Mouse (Mus musculus) kidney, adult 11 months (tissue): Measurements from ENCODE around the gene Gdf5.
A peak's percentile ranks its signal among the peaks of the same experiment; 100 is the strongest.

Source experiments
- DNase-seq: peaks from one replicate; pipeline ENCODE4 v3.0.0; 2022

The Gdf5 gene

DNA sequence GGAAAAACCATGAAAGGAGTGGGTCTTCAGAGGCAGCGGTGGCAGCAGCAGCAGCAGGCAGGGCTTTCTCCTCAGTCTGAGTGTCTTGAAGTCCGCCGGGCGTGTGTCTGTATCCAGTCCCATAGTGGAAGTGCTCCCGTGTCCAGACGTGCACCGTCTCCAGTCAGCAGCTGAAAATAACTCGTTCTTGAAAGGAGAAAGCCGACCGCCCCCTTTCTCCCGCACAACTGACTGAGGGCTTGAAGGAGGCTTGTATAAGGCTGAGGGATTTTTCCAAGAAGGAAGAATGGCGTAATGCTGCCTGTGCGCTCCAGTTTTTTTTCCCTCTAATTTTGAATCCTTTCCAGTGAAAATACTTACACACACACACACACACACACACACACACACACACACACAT, at the start of gene Gdf5:
Gene Gdf5, minus strand, starts transcription at position 244 of the 400 bp plus-strand sequence.
- no peak for DNase-seq

DNA sequence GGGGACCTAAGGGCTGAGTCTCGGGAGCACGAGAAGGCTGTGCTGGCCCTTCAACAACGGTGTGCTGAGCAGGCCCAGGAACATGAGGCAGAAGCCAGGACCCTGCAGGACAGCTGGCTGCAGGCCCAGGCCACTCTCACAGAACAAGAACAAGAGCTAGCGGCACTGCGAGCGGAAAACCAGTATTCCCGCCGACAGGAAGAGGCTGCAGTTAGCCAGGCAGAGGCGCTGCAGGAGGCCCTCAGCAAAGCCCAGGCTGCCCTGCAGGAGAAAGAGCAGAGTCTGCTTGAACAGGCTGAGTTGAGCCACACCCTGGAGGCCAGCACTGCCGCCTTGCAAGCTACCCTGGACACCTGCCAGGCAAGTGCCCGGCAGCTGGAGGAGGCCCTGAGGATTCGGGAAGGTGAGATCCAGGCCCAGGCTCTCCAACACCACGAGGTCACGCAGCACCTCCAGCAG, 46.7 kb upstream of the Gdf5 start:
- peak; percentile 87 for DNase-seq

DNA sequence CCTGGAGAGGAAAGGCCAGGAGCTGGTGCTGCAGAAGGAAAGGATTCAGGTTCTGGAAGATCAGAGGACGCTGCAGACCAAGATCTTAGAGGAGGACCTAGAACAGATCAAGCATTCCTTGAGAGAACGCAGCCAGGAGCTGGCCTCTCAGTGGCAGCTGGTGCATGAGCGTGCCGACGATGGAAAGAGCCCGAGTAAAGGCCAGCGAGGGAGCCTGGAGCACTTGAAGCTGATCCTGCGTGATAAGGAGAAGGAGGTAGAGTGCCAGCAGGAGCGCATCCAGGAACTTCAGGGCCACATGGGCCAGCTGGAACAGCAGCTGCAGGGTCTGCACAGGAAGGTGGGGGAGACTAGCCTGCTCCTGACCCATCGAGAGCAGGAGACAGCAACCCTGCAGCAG, 46.0 kb upstream of the Gdf5 start:
- DNase-seq: no peak

DNA sequence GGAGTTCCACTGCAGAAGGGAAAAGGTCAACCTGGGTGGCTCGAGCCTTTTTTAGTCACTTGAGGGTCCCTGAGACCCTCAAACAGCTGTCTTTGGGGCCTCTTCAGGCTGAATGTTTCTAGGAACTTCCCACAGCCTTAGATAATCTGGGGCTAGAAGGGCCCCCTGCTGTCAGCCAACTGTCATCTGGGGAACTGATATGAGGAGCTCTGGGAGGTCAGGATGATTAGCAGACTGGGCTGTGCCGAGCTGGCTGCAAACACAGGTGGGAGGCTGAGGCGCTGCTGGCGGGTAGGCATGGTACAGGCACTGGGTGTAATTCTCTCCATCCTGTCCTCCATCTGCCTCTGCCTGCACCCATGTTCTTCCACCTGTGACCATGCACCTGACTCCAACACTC, 43.9 kb upstream of the Gdf5 start:
- no peak for DNase-seq

DNA sequence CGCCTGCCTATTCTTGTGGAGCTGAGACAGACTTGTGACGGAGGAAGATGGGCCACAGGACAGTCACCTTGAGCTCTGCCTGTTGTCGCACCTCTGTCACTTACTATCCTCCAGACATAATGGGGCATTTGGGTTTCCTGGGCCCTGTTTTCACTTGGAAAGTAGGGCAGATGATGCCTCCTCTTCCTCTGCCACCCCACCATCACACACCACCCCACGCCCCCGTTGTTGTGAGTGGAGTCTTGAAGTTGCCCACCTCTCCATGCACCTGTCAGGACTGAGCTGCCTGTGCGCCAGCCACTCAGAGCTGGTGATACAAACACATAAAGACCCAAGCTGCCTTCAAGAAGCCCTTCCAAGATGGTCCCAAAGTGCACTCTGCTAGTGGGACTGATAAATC, 42.0 kb upstream of the Gdf5 start:
- DNase-seq: no peak

DNA sequence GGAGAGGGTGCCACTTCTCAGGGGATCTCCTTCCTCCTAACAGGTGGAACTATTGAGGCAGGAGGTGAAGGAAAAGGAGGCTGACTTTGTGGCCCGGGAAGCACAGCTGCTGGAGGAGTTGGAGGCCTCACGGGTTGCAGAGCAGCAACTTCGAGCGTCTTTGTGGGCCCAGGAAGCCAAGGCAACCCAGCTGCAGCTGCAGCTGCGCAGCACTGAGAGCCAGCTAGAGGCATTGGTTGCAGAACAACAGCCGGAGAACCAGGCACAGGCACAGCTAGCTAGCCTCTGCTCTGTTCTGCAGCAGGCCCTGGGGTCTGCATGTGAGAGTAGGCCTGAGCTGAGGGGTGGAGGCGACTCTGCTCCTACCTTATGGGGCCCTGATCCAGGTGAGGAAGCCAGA, 40.6 kb upstream of the Gdf5 start:
- no peak for DNase-seq

DNA sequence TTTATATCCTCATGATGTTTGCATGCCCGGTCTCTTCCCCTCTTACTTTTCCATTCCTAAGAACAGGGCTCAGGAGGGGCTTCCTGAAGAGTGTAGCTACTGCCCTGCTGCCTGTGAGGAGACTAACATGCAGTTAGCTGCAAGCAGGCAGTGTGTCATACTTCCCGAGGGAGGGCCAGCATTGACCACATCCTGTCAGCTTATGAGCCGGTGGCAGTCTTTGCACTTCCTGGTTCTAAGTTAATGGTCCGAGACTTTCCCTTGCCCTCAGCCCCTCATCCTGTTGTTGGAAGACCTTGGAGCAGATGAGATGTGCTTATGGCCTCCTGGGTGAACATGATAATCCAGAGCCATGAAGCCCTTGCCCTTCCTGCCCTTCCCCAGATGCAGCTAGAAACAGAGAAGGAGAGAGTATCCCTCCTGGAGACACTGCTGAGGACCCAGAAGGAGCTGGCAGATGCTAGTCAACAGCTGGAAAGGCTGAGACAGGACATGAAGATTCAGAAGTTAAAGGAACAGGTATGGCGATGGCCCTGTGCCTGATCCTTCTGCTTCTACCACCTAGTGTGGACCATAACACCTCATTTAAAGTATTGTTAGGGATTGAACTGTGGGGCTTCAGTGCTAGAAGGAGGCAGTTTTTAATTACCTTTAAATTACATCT, 34.3 kb upstream of the Gdf5 start:
- DNase-seq: peak; percentile 23

DNA sequence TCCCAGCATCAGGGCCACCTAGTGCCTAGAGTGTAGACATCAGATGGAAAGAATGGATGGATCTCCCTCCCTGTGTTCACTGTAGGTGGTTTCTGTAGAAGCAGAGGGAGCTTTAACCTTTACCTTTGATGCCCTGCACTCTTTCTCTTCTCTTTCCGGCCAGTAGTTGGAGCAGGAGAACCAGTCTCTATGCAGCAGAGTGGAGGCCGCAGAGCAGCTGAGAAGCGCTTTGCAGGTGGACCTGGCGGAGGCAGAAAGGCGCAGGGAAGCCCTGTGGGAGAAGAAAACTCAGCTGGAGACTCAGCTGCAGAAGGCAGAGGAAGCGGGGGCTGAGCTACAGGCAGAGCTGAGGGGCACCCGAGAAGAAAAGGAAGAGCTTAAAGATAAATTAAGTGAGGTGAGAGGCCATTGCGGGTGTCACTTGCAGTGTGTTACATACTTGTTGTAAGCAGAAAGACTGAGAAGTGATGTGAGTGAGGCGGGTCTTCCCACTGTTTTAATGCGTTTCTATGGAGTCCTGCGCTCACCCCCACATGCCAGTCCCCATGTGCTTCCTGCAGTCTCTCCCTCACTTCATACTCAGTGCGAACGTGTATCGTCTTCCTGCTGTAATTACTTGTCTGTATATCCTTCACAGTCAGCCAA, 29.0 kb upstream of the Gdf5 start:
- no peak for DNase-seq

DNA sequence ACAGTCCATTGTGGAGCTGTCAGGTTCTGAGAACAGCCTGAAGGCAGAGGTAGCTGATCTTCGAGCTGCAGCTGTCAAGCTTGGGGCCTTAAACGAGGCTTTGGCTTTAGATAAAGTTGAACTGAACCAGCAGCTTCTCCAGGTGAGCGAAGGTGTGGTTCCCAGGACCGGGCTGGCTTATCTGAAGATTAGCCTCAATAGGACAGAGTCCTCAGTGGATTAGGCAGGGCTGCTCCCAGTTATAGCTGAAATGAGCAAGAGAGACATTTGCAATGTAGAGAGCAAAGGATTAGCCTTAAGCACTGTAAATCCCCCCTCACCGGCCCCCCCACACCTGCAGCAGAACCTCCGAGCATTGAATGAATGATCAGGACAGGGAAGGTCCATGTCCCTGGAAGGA, 28.2 kb upstream of the Gdf5 start:
- no peak for DNase-seq

DNA sequence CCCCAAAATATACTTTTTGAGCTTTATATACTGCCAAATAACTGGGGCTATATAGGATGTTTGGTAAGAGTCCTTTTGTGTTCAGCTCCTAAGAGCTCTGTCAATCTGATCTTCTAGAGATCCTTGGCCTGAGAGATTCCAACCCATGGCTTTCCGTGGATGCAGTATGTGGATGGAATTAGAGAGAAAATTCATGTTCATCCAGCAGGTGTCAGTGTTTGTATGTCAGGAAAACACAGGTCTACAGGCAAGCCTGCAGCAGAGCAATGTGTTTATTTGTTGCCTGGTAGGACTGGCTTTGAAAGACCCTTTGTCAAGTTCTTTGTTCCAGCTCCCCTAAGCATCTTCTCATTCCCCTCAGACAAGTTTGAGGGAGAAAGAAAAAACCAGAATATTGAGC, 17.8 kb upstream of the Gdf5 start:
- no peak for DNase-seq

DNA sequence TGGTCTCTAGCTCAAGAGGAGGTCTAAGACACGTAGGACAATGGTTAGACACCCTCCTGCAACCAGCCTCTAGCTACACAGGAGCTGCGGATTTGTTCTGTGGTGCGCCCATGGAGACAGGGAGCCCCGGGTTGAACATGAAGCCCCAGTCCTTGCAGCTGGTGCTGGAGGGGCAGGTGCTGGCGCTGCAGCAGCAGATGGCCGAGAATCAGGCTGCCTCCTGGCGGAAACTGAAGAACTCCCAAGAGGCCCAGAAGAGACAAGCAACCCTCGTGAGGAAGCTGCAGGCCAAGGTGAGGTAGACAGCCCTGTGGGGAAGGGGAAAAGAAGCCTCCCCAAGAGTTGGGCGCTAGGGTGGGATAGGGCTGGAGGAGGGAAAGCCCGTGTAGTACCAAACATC, 16.7 kb upstream of the Gdf5 start:
- no peak for DNase-seq

DNA sequence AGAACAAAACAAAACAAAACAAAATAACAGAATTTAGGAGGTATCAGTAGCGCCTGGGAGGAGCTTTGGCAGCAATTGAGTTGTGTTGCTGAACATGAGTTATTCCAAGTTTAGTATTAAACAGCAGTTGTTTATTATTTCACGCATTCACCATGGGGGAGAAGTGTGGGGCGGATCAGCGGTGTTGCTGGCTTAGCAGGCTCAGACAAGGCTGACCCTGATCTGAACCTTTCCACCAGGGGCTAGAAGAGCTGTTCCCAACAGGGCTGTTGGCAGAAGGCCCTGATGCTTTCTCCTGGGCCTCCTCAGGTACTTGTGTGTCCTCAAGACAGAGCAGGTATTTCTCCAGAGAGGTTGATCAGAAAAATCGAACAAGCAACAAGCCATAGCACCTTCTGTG, 14.8 kb upstream of the Gdf5 start:
- peak; percentile 48 for DNase-seq

DNA sequence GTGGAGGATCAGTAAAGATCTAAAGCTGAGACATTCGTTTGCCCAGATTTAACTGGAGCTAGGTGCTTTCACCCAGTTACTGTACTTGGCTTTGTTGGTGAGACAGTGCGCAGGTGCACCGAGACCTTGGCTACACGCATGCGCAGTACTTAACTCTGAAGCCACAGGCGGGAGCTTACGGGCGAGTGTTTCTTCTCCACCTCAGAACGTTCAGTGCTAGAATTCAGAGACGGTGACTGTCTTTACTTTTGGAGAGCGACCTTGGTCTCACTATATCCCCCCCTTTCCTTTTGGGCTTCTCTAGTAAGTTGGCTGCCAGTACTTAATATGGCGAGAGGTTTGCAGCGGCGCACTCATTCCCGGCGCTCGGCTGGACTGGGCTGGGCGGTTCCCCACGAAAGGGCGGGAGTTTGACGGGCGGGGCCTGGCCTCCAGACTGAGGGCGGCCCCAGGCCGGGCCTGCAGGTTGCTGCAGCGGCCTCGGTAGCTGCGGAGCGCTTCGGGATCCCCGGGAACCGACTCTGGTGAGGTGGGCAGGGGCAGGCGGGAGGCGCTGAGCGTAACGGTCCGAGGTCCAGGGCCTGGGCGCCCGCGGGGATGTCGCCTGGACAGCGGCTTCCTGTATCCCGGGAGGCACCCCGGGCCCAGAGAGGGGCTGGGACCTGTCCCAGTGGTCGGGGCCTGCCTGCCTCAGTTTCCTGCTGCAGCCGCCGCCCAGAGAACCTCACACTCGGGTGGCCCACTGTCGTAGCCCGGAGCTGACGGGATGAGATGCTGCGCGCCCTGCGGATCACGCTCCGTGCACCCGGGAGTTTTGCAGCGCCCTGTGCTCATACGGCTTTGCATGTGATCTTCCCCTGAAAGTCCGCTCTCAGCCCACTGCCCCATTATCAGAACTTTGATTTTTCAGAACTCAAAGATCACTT, 11.2 kb upstream of the Gdf5 start, which contains the start of gene Cep250:
Gene Cep250, plus strand, starts transcription at position 325 of the 926 bp plus-strand sequence.
- peak; percentile 89 for DNase-seq

DNA sequence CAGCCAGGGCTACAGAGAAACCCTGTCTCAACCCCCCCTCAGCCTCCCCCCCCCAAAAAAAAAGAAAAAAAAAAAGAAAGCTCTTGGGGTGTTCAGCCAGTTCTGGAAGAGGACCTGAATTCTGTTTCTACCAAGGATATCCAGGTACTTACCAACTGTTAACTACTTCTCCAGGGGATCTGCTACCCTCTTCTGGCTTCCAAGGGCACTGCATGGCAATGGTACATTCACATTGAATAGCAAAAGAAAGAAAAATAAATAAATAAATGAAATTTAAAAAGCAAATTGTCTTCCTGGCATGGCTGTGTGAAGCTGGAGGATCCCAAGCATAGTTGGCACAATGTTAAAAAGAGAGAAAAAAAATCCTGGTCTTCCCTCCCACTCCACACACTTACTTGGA, 6.8 kb upstream of the Gdf5 start:
- DNase-seq: peak; percentile 77

DNA sequence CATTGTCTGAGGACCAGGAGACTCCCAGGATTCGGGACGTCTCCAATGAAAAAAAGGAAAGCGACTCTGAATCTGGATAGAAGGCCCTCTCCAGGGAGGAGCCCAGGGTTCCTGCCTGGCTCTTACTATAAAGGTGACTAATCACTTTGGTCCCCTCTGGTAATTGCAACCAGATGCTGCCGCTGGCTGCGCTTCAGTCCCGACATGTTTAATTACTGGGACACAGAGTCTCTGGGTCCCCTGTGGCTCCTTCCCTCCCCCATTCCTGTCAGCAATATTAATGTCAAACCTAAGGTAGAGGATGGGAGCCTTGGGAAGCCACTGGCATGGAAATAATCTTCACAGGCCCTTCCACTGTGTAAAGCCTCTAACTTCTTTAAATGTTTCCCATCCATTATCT, 4.2 kb upstream of the Gdf5 start:
- no peak for DNase-seq

DNA sequence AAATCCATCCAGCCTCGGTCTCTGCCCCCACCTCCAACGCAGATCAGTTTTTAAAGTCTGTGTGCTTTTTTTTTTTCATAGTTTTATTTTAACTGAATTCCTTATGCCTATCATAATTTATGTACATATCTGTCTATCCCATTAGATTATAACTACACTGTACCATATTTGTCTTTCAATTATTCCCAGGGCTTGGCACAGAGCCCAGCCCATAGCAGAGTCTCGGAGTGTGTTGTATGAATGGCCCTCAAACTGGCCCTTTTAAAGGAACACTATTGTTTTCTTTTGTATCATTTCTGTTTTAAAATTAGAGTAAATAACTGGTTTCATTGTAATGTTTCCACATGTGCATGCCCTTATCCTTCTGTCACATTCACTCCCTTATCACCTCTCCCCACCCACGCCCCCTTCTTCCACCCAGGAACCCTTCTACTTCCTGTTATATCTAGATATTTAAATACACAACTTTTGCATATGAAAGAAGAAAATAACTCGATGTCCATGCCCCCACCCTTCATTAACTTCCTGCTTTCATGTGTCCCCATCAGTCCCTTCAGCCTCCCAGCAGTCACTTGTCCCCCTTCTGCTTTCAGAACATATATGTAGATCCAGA, 2.3 kb upstream of the Gdf5 start:
- no peak for DNase-seq

DNA sequence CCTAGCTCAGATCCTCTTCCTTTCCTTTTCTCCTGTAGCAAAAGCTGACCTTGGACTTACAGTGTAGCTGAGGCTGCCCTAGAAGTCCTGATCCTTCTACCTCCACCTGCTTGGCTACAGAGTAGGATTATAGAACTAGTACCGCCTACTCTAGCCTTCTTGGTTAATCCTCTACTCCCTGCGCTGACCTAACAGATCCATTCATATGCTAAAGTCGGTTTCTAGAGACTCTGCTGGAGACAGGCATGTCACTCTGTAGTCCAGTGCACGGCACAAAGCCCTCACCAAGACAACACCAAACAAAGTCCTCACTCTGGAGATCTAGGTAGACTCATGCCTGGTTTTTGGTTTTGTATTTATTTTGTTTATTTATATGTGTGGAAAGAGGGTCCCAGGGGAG, 1.3 kb upstream of the Gdf5 start:
- no peak for DNase-seq

DNA sequence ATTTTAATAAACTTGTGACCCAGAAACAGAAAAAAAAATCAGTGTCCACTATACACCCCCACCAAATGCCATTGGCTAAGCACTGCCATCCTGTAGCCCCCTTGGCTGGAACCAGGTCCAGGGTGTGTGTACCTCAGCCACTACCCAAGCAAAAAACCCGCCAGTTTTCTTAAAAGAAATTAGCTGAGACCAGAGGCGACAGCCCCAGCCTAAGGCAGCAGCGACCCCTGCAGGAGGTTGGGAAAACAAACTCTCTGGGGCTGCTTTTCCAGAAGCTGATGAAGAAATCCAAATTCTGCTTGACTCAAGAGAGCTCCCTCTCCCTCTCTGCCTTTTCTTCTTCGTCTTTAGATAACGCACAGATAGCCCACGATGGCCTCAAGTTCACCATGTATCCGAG, 902 bp upstream of the Gdf5 start:
- DNase-seq: no peak

DNA sequence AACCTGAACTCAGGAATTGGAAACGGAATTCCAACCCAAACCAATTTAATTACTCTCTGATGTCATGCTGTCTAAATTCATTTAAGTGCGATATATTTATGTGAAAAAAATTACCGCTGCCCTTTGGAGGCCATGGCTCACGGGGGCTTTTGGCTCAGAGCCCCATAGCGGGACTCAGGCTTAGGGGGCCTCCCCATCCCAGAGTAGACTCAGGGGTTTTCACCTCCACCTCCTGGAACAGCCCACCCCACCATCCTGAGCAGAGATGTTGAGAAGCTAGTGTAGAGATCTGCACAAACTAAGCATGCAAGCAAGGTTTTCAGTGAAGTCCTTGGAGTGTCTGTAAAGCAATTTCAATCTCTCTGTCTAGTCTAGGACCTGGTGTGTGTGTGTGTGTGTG, 413 bp upstream of the Gdf5 start:
- no peak for DNase-seq

DNA sequence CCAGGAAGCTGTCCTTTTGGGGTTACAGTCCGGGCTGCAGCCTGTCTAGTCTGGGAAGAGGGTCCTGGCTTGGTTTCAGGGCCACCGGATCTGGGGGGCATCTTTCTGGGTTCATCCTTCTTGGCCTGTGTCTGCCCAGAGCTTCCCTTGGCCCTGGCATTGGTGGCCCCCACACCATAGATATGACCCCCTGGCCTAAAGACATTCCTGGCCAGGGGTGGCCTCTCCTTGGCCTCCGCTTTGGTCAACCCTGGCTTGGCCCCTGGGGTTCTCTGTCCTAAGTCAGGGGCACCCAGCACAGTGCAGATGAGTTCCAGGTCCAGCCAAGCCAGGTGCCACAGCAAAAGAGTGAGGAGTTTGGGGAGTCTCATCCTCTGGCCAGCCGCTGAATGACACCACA, 482 bp downstream of the Gdf5 start:
- DNase-seq: no peak

DNA sequence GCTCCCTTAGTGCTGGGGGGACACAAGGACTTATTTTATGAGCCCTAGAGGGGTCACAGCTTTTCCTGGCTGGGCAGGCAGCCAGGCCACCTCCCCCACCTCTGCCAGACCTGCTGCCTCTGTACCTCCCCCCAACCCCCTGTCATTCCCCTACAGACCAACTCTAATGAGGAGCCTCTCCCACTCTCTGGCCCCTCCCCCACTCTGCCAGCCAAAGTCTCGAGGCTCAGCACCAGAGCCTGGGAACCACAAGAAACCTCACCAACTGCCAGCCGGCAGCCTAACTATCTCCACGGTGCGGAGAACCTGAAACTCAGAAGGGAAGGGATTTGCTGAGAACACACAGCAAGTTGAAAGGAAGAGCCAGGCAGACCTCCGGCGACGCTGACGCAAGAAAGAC, 1.7 kb downstream of the Gdf5 start:
- no peak for DNase-seq

DNA sequence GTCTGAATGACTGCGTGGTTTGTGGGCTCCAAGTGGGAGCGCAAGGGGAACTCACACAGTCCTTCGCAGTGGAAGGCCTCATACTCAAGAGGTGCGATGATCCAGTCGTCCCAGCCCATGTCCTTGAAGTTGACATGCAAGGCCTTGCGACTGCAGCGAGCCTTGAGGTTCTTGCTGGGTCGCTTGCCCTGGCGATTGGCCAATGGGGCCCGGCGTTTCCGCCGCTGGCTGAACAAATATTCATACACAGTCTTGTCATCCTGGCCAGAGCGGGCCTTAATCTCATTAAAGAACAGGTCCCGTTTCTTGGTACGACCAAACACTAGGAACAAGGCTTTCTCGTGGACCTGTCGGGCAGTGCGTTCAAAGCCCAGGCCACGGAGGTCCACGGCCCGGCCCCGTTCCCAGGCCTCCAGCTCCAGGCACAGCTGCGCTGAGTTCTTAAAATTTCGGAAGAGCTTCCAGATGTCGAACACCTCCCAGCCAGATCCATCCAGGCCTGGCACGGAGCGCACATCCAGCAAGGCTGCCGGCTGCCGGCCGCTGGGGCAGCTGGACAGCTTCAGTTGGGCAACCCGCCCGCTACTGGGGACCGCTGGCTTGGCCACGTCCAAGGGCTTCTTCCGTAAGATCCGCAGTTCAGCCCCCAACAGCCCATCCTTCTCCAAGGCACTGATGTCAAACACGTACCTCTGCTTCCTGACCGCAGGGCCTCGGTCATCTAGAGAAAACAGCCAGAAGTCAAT, 3.3 kb downstream of the Gdf5 start:
- DNase-seq: no peak

DNA sequence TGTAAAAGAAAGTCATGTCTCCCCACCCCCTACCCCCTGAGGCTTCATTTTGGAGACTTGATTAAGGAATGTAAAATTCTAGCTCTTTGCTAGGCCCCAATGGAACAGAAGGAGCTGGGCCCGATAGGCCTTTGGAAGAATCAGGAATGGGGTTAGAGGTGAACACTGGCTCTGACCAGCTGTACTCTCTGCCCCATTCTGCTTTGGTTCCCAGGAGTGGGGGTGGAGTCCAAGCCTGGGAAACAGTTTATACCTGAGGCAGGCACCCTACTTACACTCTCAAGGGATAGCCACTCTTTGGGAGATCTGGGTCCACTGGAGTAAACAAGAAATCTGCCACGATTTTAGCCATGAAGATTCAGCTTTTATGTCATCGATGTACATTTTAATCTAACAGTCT, 4.5 kb downstream of the Gdf5 start, which contains the start of gene Gm15557:
Gene Gm15557, plus strand, starts transcription at position 48 of the 400 bp plus-strand sequence.
- no peak for DNase-seq
